Mouse (Mus musculus) intestine, embryonic 15.5 days (tissue): ENCODE measurements around the gene Lmod3. TPM values are rescaled to one million over a fixed set of nuclear protein-coding genes. Genes with fewer than 3 reads are reported as not detected.
"Not testable (repeated sequence)": the region's sequence is repeated elsewhere in the genome, so short reads cannot be mapped to it uniquely, and the experiment has no call there.

Experiments
- ATAC-seq: fragments of 200-750 bp; cut with Nextera tagmentation; 2 replicates; pipeline ENCODE4 v1.8.0; 2017; ENCODE audit warnings: moderate TSS enrichment, moderate library complexity
- H3K27ac ChIP-seq: fragments of 300-500 bp; sonication (generic); 2 replicates; pipeline ENCODE4 v1.5.1; 2015; ENCODE audit warnings: mild to moderate bottlenecking, inconsistent platforms
- H3K27me3 ChIP-seq: fragments of 300-500 bp; sonication (generic); replicated peaks from 2 replicates; pipeline ENCODE4 v1.6.1; 2015; ENCODE audit warnings: inconsistent platforms
- H3K36me3 ChIP-seq: fragments of 300-500 bp; sonication (generic); 2 replicates; pipeline ENCODE4 v1.6.1; 2015; ENCODE audit warnings: inconsistent platforms
- H3K4me1 ChIP-seq: fragments of 300-500 bp; sonication (generic); replicated peaks from 2 replicates; pipeline ENCODE4 v1.6.1; 2015; ENCODE audit warnings: inconsistent platforms
- H3K4me2 ChIP-seq: fragments of 300-500 bp; sonication (generic); replicated peaks from 2 replicates; pipeline ENCODE4 v1.6.1; 2015; ENCODE audit warnings: mild to moderate bottlenecking, inconsistent platforms
- H3K4me3 ChIP-seq: fragments of 300-500 bp; sonication (generic); replicated peaks from 2 replicates; pipeline ENCODE4 v1.5.1; 2015; ENCODE audit warnings: inconsistent platforms
- H3K9ac ChIP-seq: fragments of 300-500 bp; sonication (generic); 2 replicates; pipeline ENCODE4 v1.6.1; 2015; ENCODE audit warnings: inconsistent platforms
- H3K9me3 ChIP-seq: fragments of 300-500 bp; sonication (generic); 2 replicates; pipeline ENCODE4 v1.6.1; 2016; ENCODE audit warnings: inconsistent platforms
- WGBS: fragments of 180-500 bp; shearing (Covaris S2); methylation state at CpG from one replicate; pipeline ENCODE4 v1.1.7; 2015; 5-methylcytosine and 5-hydroxymethylcytosine counted together
- polyA plus RNA-seq: library from polyadenylated mRNA; unstranded; fragments of >200 nt; fragmentation: Nextera tagmentation; extraction: Ambion mirVana; gene quantifications from 2 replicates; pipeline ENCODE4 v1.2.1, GENCODE M21; 2015

The Lmod3 gene
- polyA plus RNA-seq, 1 experiment from 2014 or later, result 0.16 TPM

DNA sequence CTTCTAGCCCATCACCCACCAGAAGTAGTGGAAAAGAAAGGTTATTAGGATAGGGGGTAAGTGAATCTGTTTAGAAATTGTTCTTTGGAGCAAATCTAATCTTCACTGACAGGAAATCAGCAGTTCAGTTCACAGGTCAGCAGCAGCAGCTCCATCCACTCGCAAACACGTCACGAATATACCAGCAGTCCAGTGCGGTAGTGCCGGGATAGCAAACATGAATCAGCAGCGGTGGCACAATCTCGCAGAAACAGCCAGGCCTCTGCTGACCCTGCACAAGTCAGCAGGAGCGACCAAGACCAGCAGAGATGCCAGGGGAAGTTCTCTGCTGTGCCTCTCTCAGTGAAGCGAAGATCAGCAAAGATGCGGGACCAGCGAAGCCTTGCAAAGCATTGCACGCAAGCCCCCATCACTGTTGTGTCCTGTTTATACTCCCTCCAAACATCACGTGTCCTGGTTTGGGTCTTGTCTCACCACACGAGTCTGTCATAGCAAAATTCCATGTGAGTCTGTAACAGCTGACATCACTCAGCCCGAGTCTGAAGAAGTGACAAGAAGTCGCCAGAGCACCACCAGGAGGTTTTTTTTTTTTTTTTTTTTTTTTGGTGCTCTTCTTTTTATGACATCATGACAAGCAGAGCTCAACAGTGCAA, 20.6 kb upstream of the Lmod3 start:
- Histone ChIP-seq H3K4me2 (no peak overlapping the region), H3K4me1 (peaks cover under 1% of the 10 kb centered on the region; the same call in 1 of the 2 replicates), H3K4me3 (no peak overlapping the region), H3K36me3 (no peaks in the 10 kb centered on the region), H3K27me3 (no peaks in the 10 kb centered on the region), H3K27ac (no peak overlapping the region), H3K9ac (no peak overlapping the region), H3K9me3 (no peaks in the 10 kb centered on the region)
- no peak for ATAC-seq
- whole genome bisulfite sequencing, result 64% methylated on average over 16 of the region's 16 CpGs

DNA sequence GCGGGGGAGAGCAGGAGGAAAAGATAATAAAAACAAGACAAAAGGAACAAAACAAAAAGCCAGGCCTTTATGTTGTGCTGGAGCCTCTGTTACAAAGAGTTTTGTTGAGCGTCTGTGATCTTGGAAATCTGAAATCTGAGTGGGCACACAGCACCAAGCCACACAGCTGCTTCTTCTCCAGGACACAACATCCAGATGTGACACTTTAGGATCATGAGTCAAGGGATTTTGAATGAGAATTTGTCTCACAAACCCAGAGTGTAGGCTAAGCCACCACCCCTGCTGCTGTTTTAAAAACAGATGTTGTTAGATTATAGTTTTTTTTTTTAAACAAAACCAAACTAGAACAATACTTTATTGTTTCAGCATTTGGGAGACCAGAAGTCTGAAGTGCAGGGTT, 19.8 kb upstream of the Lmod3 start:
- no peak overlapping the region for H3K4me2 ChIP-seq
- ATAC-seq, result no peak
- H3K4me1 ChIP-seq, result no peaks in the 10 kb centered on the region
- no peak overlapping the region for H3K9ac ChIP-seq
- no peak overlapping the region for H3K27ac ChIP-seq
- H3K27me3 ChIP-seq, result no peaks in the 10 kb centered on the region
- H3K36me3 ChIP-seq, result no peaks in the 10 kb centered on the region
- WGBS, result 76% methylated on average over 2 of the region's 2 CpGs
- H3K9me3 ChIP-seq, result no peaks in the 10 kb centered on the region
- no peak overlapping the region for H3K4me3 ChIP-seq

DNA sequence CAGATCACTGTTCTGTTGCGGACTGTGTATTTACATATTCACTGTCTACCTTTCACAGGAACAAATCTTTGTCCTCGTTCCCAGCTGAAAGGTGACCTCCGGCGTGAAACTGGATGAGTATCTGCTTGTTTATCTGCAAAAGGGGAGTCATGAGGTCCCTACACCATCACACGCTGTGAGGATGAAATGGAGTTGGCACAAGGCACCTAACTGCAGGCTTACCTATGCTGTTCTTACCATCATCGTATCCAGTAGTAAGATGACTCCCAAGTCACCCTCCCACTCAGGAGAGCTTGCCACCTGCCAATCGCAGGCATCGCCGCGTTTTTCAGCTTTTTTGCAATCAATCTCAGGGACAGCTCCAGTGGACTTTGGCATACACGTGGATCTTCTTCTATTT, 17.0 kb upstream of the Lmod3 start:
- WGBS, result 79% methylated on average over 11 of the region's 11 CpGs
- Histone ChIP-seq H3K27me3 (no peaks in the 10 kb centered on the region), H3K9ac (no peak overlapping the region), H3K27ac (no peak overlapping the region), H3K4me2 (no peak overlapping the region), H3K36me3 (no peaks in the 10 kb centered on the region), H3K9me3 (no peaks in the 10 kb centered on the region), H3K4me3 (no peak overlapping the region), H3K4me1 (no peaks in the 10 kb centered on the region)
- ATAC-seq, result no peak

DNA sequence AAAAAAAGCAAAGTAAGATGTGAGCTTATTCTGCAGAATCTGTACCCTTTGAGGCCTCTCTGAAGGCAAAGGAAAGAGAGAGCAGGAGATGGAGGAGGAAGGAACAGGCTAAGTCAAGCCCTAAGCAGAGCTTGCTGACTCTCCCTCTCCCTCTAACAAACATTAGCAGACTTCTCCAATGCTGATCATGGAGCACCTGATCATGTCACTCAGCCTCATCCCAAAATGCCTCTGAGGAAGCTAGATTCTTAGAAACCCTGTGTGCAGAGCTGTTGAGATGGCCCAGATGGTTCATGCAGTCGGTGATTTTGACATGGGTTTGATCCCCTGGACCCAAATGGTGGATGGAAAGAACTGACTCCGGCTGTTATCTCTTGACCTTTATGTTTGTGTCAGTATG, 14.6 kb upstream of the Lmod3 start:
- Histone ChIP-seq H3K27ac (no peak overlapping the region), H3K27me3 (no peaks in the 10 kb centered on the region), H3K4me1 (no peaks in the 10 kb centered on the region), H3K4me2 (no peak overlapping the region), H3K9ac (no peak overlapping the region), H3K4me3 (no peak overlapping the region), H3K36me3 (no peaks in the 10 kb centered on the region), H3K9me3 (no peaks in the 10 kb centered on the region)
- no peak for ATAC-seq
- 80% methylated on average over 2 of the region's 2 CpGs for WGBS

DNA sequence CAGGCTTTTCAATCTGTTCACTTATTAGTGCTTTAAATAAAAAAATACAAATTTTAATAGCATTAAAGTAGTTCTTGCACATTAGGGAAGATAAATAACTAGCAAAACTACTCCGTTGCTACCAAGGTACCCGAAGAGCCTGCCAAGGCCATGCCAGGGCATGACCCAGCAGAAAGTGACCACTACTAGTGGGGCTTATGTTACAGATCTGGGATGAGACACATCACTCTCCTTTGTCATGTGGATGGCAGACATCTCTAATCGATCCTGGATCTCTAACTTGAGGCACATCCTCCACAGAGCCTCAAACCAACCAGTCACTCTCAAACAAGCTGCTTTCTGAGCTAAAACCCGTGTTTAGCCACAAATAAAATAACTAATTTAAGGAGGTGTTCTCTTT, 14.1 kb upstream of the Lmod3 start:
- no peak overlapping the region for H3K4me2 ChIP-seq
- H3K9ac ChIP-seq, result no peak overlapping the region
- no peaks in the 10 kb centered on the region for H3K4me1 ChIP-seq
- H3K27ac ChIP-seq, result no peak overlapping the region
- no peaks in the 10 kb centered on the region for H3K27me3 ChIP-seq
- no peaks in the 10 kb centered on the region for H3K9me3 ChIP-seq
- ATAC-seq, result no peak
- H3K36me3 ChIP-seq, result no peaks in the 10 kb centered on the region
- WGBS, result 74% methylated on average over 4 of the region's 4 CpGs
- no peak overlapping the region for H3K4me3 ChIP-seq

DNA sequence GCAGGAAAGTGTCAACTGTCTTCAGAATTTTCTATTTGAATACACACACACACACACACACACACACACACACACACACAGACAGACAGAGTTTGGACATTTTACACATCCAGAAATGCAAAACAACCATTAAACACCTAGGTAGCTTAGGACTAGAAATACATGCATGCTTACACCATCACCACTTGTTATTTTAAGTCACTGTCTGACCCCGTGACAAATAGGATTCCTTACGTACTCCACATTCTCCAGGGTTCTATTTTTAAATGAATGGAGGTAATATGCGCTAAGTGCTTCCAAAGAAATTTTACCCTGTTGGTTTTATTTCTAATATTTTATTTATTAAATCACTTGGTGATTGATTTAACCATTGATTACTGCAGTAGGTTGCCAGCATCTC, 13.1 kb upstream of the Lmod3 start:
- ATAC-seq, result no peak
- H3K27ac ChIP-seq, result no peak overlapping the region
- H3K4me2 ChIP-seq, result no peak overlapping the region
- no peaks in the 10 kb centered on the region for H3K9me3 ChIP-seq
- H3K36me3 ChIP-seq, result no peaks in the 10 kb centered on the region
- WGBS, result 69% methylated on average over 3 of the region's 3 CpGs
- no peaks in the 10 kb centered on the region for H3K27me3 ChIP-seq
- H3K9ac ChIP-seq, result no peak overlapping the region
- H3K4me3 ChIP-seq, result no peak overlapping the region
- no peaks in the 10 kb centered on the region for H3K4me1 ChIP-seq

DNA sequence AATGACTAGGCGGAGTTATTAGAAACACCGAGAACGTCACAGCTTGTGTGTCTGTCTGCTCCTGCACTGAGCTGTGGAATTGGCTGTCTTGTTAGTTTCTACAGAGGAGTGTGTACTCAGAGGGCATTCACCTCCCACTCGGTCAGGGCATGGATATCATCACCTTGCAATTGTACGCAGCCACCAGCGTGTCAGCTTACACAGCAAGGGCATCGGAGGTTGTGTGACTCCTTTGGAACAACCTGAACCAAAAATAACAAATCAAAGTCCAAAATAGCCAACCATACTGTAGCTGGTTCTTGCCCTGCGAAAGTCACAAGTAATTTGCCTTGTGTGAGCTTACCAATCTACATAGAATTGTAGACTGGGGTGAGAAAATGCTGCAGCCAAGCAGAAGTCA, 12.7 kb upstream of the Lmod3 start:
- H3K27me3 ChIP-seq, result no peaks in the 10 kb centered on the region
- 56% methylated on average over 8 of the region's 8 CpGs for WGBS
- no peak overlapping the region for H3K4me3 ChIP-seq
- H3K36me3 ChIP-seq, result no peaks in the 10 kb centered on the region
- no peak for ATAC-seq
- H3K4me1 ChIP-seq, result no peaks in the 10 kb centered on the region
- no peaks in the 10 kb centered on the region for H3K9me3 ChIP-seq
- H3K4me2 ChIP-seq, result no peak overlapping the region
- H3K27ac ChIP-seq, result no peak overlapping the region
- no peak overlapping the region for H3K9ac ChIP-seq

DNA sequence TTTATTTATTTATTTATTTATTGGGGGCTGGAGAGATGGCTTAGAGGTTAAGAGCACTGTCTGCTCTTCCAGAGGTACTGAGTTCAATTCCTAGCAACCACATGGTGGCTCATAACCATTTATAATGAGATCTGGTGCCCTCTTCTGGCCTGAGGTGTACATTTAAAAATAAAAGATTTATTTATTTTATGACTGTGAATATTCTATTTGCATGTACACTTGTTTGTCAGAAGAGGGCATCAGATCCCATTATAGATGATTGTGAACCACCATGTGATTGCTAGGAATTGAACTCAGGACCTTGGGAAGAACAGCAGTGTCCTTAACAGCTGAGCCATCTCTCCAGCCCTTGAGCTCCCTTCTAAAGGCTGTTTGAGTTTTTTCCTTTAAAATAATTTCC, 11.2 kb upstream of the Lmod3 start:
- H3K4me1 ChIP-seq, ATAC-seq, H3K9ac ChIP-seq, H3K27me3 ChIP-seq, H3K36me3 ChIP-seq, H3K9me3 ChIP-seq, H3K4me3 ChIP-seq, H3K27ac ChIP-seq, H3K4me2 ChIP-seq: not testable (repeated sequence)

DNA sequence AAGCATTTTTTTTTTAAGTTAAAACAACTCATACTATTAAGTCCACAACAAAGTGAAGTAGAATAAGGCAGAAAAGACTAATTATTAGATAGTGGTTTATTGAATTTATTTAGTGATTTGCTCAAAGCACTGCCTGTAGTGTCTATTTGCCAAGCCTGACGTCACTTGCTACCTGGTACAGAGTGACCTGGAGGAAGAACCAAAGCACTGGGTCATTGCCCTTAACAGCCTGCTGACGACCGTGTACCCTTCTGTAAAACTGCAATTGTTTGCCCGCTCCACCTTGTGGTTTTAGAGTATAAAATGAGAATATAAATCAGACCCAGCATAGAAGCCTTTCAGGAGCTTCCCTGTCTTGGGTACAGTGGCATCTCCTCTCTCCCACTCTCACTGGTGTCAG, 9.7 kb upstream of the Lmod3 start:
- H3K27ac ChIP-seq, result no peak overlapping the region
- WGBS, result 61% methylated on average over 4 of the region's 4 CpGs
- ATAC-seq, result no peak

DNA sequence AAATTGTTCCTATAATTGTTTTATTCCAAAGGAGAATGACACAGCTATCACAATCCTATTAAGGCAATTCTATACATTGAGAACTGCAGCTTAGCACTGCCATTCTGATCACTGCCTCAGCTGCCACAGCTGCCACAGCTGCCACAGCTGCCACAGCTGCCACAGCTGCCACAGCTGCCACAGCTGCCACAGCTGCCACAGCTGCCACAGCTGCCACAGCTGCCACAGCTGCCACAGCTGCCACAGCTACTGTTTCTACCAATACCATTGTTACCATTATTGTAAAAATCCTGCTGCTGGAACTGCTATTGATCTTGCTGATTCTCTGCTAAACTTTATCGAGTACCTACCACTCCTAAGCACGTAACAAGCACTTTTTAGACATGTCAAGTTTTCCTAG, 7.4 kb upstream of the Lmod3 start:
- H3K36me3 ChIP-seq, H3K4me1 ChIP-seq, H3K9ac ChIP-seq, H3K27ac ChIP-seq, ATAC-seq, H3K4me3 ChIP-seq, H3K27me3 ChIP-seq, H3K9me3 ChIP-seq, H3K4me2 ChIP-seq: not testable (repeated sequence)
- WGBS, result 89% methylated on average over 2 of the region's 2 CpGs

More for the DNA sequence above, 9.7 kb upstream of the Lmod3 start:
- no peak overlapping the region for H3K4me2 ChIP-seq
- no peaks in the 10 kb centered on the region for H3K9me3 ChIP-seq
- H3K4me3 ChIP-seq, result no peak overlapping the region
- no peaks in the 10 kb centered on the region for H3K36me3 ChIP-seq
- no peak overlapping the region for H3K9ac ChIP-seq
- no peaks in the 10 kb centered on the region for H3K4me1 ChIP-seq
- H3K27me3 ChIP-seq, result no peaks in the 10 kb centered on the region

DNA sequence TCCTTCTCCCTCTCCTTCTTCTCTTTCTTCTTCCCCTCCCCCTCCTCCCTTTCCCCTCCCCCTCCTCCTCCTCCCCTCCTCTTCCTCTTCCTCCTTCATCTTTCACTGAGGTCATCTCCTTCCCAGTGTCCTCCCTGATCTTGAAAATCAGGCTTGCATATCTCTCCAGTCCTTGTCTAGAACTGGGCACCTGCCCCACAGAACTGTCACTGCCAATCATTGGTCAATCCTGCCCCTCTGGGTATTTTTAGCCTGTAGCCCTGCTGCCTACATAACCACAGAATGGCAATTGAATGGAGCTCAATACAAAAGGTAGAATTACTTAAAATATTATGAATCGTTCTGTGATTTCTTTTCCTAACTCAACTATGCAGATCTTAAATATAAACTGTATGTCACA, 5.9 kb upstream of the Lmod3 start:
- no peak overlapping the region for H3K4me2 ChIP-seq
- no peaks in the 10 kb centered on the region for H3K27me3 ChIP-seq
- H3K9me3 ChIP-seq, result no peaks in the 10 kb centered on the region
- H3K4me1 ChIP-seq, result no peaks in the 10 kb centered on the region
- no peak for ATAC-seq
- 85% methylated on average over 1 of the region's 1 CpGs for WGBS
- H3K36me3 ChIP-seq, result no peaks in the 10 kb centered on the region
- no peak overlapping the region for H3K9ac ChIP-seq
- no peak overlapping the region for H3K27ac ChIP-seq
- no peak overlapping the region for H3K4me3 ChIP-seq

DNA sequence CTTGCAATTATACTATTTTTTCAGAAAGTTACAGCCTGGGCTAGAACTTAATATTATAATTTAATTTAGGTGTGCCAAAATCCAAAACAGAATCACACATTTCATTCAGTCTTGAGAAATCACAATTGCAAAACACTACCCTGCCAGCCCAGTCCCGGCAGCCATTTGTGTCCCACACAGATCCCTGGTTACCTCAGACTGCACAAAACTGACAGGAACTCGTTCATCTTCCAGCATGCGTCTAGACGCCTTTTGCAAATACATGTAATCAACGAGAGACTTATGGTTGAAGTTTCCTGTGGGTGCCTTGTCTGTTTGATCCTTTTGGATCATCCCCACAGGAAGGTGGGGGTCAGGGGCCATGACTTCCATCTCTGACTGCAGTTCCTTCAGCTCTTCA, 473 bp downstream of the Lmod3 start:
- H3K4me1 ChIP-seq, result peaks cover 5% of the 10 kb centered on the region; the same call in 1 of the 2 replicates
- H3K36me3 ChIP-seq, result no peaks in the 10 kb centered on the region
- WGBS, result 33% methylated on average over 5 of the region's 5 CpGs
- no peak for ATAC-seq
- H3K27ac ChIP-seq, result no peak overlapping the region
- no peak overlapping the region for H3K4me2 ChIP-seq
- no peaks in the 10 kb centered on the region for H3K27me3 ChIP-seq
- H3K4me3 ChIP-seq, result no peak overlapping the region
- H3K9ac ChIP-seq, result no peak overlapping the region
- no peaks in the 10 kb centered on the region for H3K9me3 ChIP-seq

DNA sequence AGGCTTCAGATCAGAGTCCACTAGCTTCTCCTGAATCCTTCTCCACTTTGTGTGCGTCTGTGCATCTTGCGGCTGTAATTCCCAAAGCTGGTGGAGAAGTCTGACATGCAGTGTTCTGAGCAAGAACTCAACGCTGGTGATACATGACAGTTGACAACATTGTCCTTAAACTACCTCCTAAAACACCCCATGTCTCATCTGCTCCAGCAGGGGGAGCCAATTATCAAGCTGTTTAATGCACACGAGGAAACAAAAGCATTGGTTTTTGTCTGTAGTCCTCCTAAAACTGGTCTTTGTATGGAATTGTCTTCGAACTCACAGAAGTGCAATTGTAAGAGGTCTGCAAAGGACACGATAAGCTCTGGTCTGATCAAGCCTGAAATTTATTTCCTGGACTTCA, 1.6 kb downstream of the Lmod3 start:
- no peaks in the 10 kb centered on the region for H3K9me3 ChIP-seq
- ATAC-seq, result no peak
- H3K4me2 ChIP-seq, result no peak overlapping the region
- H3K9ac ChIP-seq, result no peak overlapping the region
- no peak overlapping the region for H3K27ac ChIP-seq
- no peaks in the 10 kb centered on the region for H3K27me3 ChIP-seq
- WGBS, result 38% methylated on average over 6 of the region's 6 CpGs
- no peaks in the 10 kb centered on the region for H3K36me3 ChIP-seq
- H3K4me1 ChIP-seq, result peaks cover 5% of the 10 kb centered on the region; the same call in 1 of the 2 replicates
- H3K4me3 ChIP-seq, result no peak overlapping the region
